Mouse (Mus musculus) heart, postnatal 10 days (tissue): Measurements from ENCODE around the gene U2af2. TPM values are rescaled to one million over a fixed set of nuclear protein-coding genes. Genes with fewer than 3 reads are reported as not detected.
A peak's percentile ranks its signal among the peaks of the same experiment; 100 is the strongest.
"Not testable (repeated sequence)": the region's sequence is repeated elsewhere in the genome, so short reads cannot be mapped to it uniquely, and the experiment has no call there.

Experiments used
- DNase-seq, 2 experiments: peaks; one replicate each; pipeline ENCODE4 v3.0.0; 2021
- intact Hi-C: fragments of 180-260 bp; cut with DNase I; formaldehyde crosslinking; loops from one replicate; pipeline ENCODE4 v1.15.1; 2025
- total RNA-seq, 2 experiments: library from RNA; stranded (reverse); gene quantifications; 2 replicates each; pipeline ENCODE4 v1.2.3; 2021

The U2af2 gene
- total RNA-seq, 2 experiments from 2014 or later: 102 to 109 TPM

DNA sequence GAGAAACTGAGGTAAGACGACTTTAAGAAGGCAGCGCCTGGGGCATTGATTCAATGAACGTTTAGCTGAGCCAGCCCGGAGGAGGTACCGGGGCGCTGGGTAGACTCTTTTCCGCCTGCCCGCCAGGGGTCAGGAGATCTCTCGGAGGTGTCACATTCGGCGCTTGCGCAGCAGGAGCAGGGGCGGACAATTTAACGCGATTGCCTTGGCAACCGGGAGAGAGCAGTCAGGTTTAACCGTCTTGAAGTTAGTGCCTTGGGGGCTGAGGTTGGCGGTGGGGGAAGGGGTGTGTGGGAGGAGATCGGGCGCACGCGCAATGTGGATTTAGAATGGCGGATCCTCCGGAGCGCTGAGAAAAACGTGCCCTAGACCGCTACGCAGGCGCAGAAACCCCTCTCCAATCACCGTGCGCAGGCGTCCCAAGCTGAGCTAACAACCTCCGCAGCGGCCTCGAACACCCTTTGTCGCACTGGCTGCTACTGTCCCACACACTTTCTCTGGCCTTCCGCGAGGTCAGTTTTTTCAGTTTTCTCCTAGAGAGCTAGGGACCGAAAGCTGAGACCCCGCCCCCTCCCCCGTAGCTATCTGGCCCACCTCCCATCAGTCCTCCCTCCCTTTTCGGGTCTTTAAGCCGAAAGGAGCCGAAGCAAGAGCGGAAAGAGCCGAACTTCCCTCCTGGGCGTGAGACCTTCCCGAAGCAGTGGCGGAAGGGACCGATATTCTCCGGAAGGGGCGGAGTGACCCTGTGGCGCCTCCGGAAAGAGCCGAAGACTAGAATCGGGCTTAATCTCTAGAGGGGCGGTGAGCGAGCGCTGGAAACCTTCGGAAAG, 784 bp upstream of the U2af2 start:
- intact Hi-C loops: loop anchor here (2.0 to 5.0 kb wide), 3 partner anchors 46 to 249 kb away; partner anchors contain the start of genes Fiz1, Gm44973, Ube2s and Zfp524
- DNase-seq: peak; percentile 99

DNA sequence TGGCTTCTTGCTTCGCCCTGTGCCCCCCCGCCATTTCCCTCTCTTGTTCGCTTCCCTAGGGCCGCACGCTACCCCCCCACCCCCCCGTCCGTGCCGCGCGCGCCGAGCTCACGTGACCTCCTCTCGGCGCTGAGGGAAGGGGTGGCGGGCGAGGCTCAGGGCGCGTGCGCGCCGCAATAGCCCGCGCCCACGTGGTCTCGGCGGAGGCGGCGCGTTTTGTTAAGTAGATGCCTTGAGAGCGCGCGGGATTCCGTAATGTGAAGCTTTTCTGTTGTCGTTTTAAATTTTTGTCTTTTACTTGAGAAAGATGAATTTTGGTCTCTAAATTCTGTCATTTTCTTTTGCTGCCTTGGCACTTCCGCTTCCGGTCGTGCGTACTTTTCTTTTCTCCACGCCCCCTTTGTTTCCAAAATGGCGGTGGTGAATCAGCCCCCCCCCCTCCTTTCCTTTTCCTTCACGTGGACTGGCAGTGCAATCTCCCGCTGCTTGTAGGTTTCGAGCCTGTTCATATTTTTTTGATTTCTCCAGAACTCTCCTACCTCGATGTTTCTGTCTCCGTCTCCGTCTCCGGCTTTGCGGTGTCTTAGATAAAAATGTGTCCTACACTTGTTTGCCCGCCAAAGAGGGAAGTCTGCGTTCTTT, 538 bp downstream of the U2af2 start:
- intact Hi-C loops: loop anchor here (1.0 to 5.0 kb wide), 2 partner anchors 18 to 250 kb away; partner anchors contain the start of genes Epn1 and Ube2s
- peak; percentile 74 to 83 for DNase-seq

DNA sequence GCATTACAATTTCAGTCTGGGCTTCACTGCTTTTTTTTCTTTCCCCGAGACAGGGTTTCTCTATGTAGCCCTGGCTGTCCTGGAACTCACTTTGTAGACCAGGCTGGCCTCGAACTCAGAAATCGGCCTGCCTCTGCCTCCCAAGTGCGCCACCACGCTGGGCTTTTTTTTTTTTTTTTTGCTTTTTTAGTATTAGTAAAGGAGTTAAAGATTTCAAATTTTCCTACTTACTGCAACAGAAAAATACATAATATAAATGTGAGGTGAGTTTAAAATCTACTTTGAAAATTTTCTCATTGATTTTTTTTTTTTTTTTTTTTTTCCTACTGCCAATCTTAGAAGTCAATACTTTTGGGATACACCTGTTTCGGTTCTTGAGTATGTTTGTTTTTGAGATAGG, 2.9 kb downstream of the U2af2 start:
- intact Hi-C loops: loop anchor here (5.0 kb wide), 1 partner anchor 253 kb away; the partner anchor contains the start of gene Ube2s
- no peak for DNase-seq

DNA sequence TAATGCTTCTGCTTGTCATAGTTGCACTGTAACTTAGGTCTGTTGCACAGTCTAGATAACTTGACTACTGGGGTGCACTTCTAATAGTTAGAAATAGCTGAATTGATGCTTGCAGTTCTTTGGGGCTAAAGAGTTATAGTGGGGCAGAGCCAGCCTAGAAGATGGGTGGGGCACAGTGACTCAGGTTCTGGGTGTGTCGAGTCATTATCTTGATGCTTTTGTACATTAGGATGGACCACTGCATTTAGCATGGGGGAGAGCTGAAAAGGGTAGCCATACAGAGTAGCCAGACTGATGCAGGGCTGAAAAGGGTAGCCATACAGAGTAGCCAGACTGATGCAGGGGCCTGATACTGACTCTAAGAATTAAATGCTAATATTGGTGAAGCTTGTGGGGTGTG, 11.6 kb downstream of the U2af2 start:
- DNase-seq: no peak
- intact Hi-C loops: no loop called here

DNA sequence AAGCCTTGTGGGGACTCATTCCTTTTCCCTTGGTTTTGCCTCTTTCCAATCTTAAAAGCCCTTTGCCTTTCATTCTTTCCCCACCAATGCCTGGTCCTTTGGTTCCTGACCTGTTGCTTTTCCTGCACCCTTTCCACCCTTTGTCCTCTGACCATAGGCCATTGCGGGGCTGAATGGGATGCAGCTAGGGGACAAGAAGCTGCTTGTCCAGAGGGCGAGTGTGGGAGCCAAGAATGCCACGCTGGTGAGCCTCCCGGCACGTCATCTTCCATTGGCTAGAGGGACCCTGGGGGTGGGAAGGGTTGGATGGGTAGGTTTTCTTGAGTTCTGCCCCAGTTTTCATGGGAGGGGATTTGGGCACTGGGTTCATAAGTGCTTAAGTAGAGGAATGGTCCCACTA, 13.0 kb downstream of the U2af2 start:
- intact Hi-C loops: loop anchor here (1.0 kb wide), 1 partner anchor 9 kb away; no protein-coding TSS in a partner anchor
- DNase-seq: no peak

DNA sequence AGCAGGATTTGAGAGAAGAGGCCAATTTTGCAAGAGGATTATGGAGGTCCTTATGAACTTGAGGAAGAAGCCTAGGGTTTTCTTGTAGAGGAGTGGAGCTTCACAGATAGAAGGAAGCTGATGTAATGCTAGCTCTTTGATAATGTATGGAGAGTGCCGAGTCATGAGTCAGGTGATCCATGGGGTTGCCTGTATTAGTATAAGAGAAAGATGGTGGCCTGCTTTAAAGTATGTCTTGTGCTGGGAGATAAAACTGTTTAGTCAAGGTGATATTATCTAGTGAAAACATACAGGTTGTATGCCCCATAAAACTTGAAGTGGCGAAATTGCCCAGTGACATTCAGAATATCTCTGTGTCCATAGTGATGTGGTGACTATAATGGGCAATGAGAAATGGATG, 15.0 kb downstream of the U2af2 start:
- intact Hi-C loops: no loop called here
- no peak for DNase-seq

DNA sequence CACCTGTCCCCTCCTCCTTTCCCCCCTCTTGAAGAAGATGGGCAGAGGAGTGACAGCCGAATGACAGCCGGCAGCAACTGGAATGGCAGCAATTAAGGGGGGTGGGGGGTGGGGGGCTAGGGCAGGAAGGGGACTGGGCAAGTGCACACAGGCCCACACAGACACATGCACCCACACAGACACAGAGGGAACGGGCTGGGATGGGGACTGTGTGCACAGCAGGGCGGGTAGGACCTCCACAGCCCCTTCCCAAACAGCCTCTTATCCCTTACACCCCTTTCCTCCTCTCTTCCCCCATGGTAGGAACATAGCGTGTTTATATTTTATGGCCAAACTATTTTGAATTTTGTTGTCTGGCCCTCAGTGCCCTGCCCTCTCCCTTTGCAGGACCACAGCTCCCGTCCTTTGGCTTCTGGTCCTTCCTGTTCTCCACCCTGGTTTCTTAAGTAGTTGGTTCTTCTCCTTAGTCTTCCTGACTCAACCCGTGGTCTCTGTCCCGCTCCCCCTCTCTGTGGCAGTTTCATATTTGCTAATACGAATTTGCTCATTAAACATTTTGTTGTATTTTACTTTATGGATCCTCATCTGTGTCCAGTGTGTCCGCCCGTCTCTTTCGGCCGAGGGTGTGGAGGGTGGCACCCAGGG, 17.5 kb downstream of the U2af2 start:
- not testable (repeated sequence) for DNase-seq
- intact Hi-C loops: loop anchor here (1.0 to 5.0 kb wide), 3 partner anchors 16 to 1093 kb away; partner anchors contain the start of genes Rasl2-9 and Zfp444

DNA sequence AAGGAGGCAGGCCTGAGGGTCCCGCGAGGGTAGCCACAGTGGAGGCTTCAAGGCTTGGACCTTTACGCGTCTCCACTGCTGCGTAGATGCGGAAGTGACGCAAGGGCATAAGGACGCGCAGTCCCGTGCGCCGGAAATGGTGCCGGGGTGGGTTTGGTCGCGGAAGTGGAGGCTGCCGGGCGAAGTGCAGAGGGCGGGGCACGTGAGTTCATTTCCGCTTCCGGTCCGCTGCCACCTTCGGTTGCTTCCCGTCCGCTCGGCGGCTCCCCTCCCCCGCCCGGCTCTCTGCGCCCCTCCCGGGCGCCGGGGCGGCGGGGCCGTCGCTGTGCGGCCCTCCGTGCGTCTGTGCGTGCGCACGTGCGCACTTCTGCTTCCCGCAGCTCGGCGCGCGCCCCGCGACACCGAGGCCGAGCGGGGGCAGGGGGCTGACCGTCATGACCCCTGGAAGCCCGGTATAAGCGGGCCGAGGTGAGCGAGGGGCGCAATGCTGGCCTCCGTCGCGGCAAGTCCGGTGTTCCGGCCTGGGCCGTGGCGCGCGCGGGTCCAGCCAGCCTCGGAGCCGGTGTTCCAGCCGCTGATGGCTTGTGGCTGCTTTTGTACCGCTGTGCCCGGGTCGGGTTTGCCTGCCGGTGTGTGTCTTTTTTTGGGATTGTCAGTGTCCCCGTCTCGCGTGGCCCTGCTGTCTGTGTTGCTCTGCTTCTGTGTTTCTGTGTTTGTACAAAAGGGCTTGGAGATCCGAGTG, 18.2 kb downstream of the U2af2 start, which contains the start of gene Epn1:
Gene Epn1, plus strand, starts transcription at position 226 of the 742 bp plus-strand sequence.
- peak; percentile 97 to 98 for DNase-seq
- intact Hi-C loops: loop anchor here (1.0 to 5.0 kb wide), 3 partner anchors 17 to 1092 kb away; partner anchors contain the start of genes Rasl2-9 and Zfp444

DNA sequence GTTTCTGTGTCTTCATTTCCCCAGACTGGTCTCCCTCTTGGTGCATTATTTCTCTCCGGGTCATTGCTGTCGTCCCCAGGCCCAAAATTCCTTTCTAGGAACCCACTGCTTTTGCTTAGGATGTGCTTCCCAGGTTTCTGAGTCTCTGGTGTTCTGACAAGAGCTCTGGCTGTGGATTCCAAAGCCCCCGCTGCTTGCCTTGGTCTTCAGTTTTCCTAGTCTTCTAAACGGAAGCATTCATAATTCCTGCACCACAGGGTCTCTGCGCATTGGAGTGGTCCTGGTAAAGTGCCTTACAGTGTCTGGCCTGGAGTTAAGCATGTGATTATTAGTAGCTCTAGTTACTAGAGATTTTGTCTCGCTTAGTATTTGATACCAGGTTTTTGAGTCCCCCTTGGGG, 18.9 kb downstream of the U2af2 start:
- intact Hi-C loops: loop anchor here (1.0 to 5.0 kb wide), 3 partner anchors 18 to 1091 kb away; partner anchors contain the start of genes Rasl2-9 and Zfp444
- DNase-seq: no peak

DNA sequence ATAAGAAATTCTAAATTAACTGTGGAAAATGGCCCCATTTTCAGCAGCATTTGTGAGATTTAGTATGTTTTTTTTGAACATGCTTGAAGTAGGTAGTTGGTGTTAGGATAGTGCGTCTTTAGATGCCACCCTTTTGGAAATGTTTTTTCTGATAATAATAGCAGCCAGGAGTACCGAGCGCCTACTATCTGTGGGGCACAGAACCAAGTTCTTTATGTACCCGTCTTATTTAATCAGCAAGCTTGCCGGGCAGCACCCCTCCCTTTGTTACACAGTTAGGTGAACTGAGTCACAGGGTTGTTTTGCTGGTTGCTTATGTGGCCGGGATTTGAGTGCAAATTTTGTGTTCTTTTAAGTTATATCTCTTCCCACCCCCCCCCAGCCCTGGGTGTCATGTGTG, 19.3 kb downstream of the U2af2 start:
- no peak for DNase-seq
- intact Hi-C loops: loop anchor here (2.0 to 5.0 kb wide), 2 partner anchors 44 to 1091 kb away; partner anchors contain the start of genes Rasl2-9 and Zfp444

DNA sequence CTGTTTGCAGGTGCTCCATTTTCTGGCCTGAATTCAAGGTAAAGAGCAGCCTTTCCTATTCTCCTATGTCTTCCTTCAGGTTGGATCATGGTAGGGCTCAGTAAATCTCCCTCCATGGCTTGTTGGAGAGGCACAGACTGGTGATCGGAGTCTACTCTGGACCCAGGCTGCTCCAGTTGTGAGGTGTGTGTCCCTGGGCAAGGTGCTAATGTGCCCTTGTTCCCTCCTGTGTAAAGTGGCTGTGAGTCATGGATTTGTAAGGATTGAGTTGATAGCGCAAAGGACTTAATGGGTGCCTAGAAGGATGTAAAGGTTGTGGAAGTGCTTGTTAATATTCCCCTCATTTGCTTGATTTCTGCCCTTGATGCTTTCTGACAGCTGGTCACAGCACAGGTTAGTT, 20.0 kb downstream of the U2af2 start:
- DNase-seq: no peak
- intact Hi-C loops: loop anchor here (2.0 to 5.0 kb wide), 2 partner anchors 43 to 1090 kb away; partner anchors contain the start of genes Rasl2-9 and Zfp444

DNA sequence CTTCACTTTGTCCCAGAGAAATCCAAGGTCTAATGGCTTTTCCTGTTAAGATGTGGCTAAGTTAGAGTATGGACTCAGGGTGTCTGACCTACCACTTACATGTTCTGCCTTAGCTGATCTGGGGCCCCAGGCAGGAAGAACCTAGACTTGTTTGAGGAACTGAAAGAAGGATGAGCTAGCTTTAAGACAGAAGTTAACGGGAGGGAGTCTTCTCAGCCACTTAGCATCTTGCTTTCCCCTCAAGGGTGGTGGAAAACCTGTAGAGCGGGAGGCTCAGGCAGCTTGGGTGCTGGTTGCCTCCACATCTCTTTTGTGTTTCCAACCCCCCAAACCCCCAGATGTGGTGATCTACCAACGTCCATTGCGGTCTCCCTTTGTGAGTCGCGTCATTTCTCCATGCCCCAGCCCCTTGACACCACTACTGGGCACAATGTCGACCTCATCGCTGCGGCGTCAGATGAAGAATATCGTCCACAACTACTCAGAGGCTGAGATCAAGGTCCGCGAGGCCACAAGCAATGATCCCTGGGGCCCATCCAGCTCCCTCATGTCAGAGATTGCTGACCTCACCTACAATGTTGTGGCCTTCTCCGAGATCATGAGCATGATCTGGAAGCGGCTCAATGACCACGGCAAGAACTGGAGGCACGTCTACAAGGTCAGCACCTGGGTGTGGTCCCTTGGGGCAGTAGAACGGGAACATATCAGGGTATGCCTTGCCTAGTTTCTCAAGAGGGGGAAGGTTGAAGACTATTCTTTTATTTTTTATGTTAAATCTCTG, 21.6 kb downstream of the U2af2 start:
- no peak for DNase-seq
- intact Hi-C loops: loop anchor here (5.0 kb wide), 1 partner anchor 1089 kb away; the partner anchor contains the start of gene Zfp444

DNA sequence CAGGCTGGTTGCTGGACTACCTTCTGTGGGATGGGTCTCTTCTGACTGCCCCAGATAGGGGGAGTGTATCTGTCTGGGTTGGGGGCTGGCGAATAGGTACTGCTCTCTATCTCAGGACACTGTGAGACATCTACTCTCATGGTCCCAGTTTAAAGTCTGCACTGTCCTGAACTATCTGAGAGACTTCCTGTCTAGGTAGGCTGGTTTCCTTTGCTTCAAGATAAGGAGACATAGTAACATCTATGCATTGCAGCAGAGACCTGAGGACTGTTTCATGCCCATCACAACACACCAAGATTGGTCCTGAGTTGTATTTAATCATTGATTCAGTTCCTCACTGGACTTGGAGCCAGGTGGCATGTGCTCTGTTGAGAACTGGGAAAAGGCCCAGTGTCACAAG, 23.6 kb downstream of the U2af2 start:
- intact Hi-C loops: no loop called here
- DNase-seq: no peak

DNA sequence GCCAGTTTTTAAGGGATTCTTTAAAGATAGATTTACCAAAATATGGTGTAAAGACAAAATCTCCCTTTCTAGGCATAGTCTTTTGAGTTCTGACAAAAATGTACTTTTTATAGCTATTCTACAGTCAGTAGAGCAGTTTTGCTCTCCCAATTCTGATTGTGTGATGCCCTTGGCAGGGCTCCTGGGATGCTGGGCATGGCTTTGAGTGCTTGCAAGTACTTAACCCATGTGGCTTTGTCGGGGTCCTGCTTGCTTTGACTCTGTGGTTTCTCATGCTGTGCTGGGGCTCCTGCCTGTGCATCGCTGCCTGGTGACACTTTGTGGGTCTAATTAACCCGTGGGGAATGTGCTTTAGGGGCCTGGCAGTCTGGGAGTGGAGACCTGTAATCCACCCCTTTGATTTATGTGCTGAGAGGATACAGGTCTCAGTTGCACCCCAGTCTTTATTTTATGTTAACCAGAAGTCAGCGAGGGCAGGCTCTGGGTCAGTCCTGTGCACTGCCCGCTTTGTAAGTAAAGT, 25.0 kb downstream of the U2af2 start:
- peak in 1 of 2 experiments; percentile 38 for DNase-seq
- intact Hi-C loops: no loop called here

DNA sequence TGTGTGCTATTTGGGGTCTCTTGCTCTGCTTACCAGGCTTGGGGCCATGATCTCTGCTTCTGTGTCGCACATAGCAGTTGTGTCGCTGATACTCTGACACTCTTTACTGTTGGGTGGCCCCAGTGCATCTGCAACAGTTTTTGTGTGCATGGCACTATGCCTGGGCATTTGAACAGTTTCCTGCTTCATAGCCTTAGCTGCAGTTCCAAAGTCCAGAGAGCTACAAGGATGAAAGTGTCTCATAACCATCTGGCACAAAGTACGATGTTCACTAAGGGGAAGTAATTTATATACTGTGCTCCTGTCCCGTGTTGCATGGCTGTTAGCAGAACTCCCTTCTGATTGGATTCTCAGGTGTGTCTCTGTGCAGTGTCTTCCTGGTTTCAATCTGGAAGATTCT, 25.9 kb downstream of the U2af2 start:
- intact Hi-C loops: no loop called here

DNA sequence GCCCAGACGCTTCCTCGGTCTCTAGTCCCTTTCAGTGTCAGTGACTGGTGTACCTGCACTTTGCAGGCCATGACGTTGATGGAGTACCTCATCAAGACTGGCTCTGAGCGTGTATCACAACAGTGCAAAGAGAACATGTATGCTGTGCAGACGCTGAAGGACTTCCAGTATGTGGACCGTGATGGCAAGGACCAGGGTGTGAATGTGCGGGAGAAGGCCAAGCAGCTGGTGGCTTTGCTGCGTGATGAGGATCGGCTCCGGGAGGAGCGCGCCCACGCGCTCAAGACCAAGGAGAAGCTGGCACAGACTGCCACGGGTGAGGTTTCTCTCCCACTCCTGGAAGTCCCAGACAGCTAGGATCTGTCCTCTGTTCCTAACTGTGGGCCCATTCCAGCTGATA, 27.9 kb downstream of the U2af2 start:
- DNase-seq: no peak
- intact Hi-C loops: no loop called here

More for the DNA sequence above, 25.9 kb downstream of the U2af2 start:
- DNase-seq: no peak

DNA sequence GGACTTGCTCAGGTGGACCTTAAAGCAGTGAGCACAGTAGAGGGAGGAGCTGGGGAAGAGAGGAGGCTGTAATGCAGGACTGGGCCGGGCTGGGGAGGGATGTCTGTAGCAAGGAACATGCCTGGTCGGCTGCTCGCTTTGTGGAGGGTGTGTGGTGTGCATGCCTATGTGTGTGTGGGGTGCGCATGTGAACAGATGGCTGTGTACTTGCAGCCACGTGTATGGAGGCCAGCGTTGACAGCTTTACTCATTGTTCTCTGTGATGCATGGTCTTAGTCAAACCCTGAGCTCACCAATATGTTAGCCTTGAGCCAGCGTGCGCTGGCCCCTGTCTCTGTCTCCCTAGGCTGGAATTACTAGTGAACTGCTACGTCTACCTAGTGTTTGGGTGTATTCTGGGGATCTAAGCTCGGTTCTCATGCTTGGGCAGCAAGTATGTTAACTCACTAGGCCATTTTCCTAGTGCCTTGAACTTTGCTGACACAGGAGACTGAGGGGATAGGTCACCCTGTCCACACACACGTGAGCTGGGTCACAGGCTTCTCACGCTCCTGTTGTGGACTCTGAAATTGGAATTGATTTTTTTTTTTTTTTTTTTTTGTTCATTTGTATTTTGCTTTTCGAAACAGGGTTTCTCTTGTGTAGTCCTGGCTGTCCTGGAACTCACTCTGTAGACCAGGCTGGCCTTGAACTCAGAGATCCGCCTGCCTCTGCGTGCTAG, 29.2 kb downstream of the U2af2 start:
- no peak for DNase-seq
- intact Hi-C loops: no loop called here

DNA sequence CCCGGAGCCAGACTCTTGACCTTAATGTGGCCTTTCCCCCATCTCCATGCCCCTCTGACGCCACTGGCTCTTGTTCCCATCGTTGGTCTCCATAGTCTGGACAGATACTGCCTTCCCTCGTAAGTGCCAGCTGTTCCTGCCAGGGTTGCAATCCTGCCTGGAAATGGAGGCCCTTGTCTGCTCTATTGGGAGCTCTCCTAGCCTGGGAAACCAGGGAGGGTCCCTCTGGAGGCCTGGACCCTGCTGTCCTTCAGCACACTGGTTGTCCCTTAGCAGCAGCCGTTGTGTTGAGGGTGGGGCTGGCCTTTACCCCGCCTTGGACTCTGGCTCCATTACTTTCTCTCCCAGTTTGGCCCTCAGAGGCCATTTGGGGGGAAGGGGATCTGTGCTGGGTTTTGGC, 30.4 kb downstream of the U2af2 start:
- intact Hi-C loops: no loop called here
- DNase-seq: no peak
